Mouse (Mus musculus) cerebellum, adult 2 months (tissue): ENCODE results near the gene Atf3.

Experiments
- CTCF ChIP-seq: fragments of 200-500 bp; IDR thresholded peaks from 2 replicates; pipeline ENCODE4 v1.5.1; 2011; ENCODE audit warnings: low read depth, mild to moderate bottlenecking, control low read depth, low read length, moderate library complexity, borderline replicate concordance; ENCODE audit not compliant: insufficient read depth
- POLR2A ChIP-seq: fragments of 200-500 bp; IDR thresholded peaks from 2 replicates; pipeline ENCODE4 v1.6.1; 2011; ENCODE audit warnings: low read length, control low read depth, borderline replicate concordance; ENCODE audit not compliant: insufficient read depth

- no peak for TF ChIP-seq CTCF
- TF ChIP-seq POLR2A = no peak
Measured at GRCm38 (mm10) chr1:191256566-191257350, 38.9 kb upstream of the Atf3 start.
